Mouse (Mus musculus) CH12.LX (cell line): ENCODE results near the gene Mfap3l. TPM values are rescaled to one million over a fixed set of nuclear protein-coding genes. Genes with fewer than 3 reads are reported as not detected.

Source experiments
- DNase-seq: peaks from one replicate; pipeline ENCODE4 v3.0.0-alpha.2; 2013; ENCODE audit errors: extremely low read depth
- H3K27ac ChIP-seq: 2 replicates; pipeline ENCODE4 v1.5.1; 2012; ENCODE audit warnings: low read depth, mild to moderate bottlenecking, control low read depth, moderate library complexity; ENCODE audit not compliant: insufficient read depth
- H3K27me3 ChIP-seq: replicated peaks from 2 replicates; pipeline ENCODE3; 2012; ENCODE audit warnings: inconsistent platforms
- H3K36me3 ChIP-seq, 2 experiments: replicated peaks in 1 of 2; 2 replicates each; pipeline versions ENCODE3 to v1.6.1; 2012; ENCODE audit warnings: inconsistent platforms in 1 of 2, low read length in 1 of 2, mild to moderate bottlenecking in 1 of 2, mixed read lengths in 1 of 2, moderate library complexity in 1 of 2; ENCODE audit not compliant: control insufficient read depth in 1 of 2, insufficient read depth in 1 of 2
- H3K4me1 ChIP-seq, 2 experiments: 2 replicates each; pipeline ENCODE4 v1.6.1; 2012; ENCODE audit warnings: inconsistent platforms in 1 of 2, moderate library complexity in 1 of 2; ENCODE audit not compliant: insufficient read depth in 2 of 2, control insufficient read depth in 1 of 2
- H3K4me2 ChIP-seq: 2 replicates; pipeline ENCODE4 v1.6.1; 2012; ENCODE audit warnings: low read depth, mild to moderate bottlenecking, control low read depth; ENCODE audit not compliant: poor library complexity, insufficient read depth, severe bottlenecking
- H3K4me3 ChIP-seq, 3 experiments: fragments of 150-350 bp in 1 of 3; sonication (generic) in 1 of 3; replicated peaks in 1 of 3; 2 replicates each; pipeline versions ENCODE3 to v1.5.1; 2011 to 2012; ENCODE audit warnings: low read depth in 2 of 3, low read length in 2 of 3, mild to moderate bottlenecking in 2 of 3, moderate library complexity in 2 of 3, control low read depth in 1 of 3, improper control_type of control experiment in 1 of 3, inconsistent platforms in 1 of 3, mixed read lengths in 1 of 3; ENCODE audit not compliant: poor library complexity in 1 of 3
- H3K79me2 ChIP-seq: replicated peaks from 2 replicates; pipeline ENCODE4 v1.6.1; 2012; ENCODE audit warnings: mild to moderate bottlenecking, moderate library complexity; ENCODE audit not compliant: control insufficient read depth, poor library complexity, insufficient read depth, severe bottlenecking; ENCODE audit errors: extremely low read depth
- H3K9ac ChIP-seq: 2 replicates; pipeline ENCODE4 v1.6.1; 2012; ENCODE audit warnings: low read depth, mild to moderate bottlenecking, control low read depth, moderate library complexity; ENCODE audit not compliant: insufficient read depth
- H3K9me3 ChIP-seq: replicated peaks from 2 replicates; pipeline ENCODE3; 2012; ENCODE audit warnings: low read length, inconsistent platforms, mixed read lengths
- CHD2 ChIP-seq: IDR thresholded peaks from 2 replicates; pipeline ENCODE4 v1.6.1; 2011; ENCODE audit warnings: low read length, improper control_type of control experiment
- CTCF ChIP-seq, 2 experiments: IDR thresholded peaks in 1 of 2; conservative IDR thresholded peaks in 1 of 2; 2 replicates each; pipeline ENCODE4 v1.5.1; 2011 to 2012; ENCODE audit warnings: low read depth in 2 of 2, low read length in 2 of 2, improper control_type of control experiment in 1 of 2, inconsistent platforms in 1 of 2, mild to moderate bottlenecking in 1 of 2, moderate library complexity in 1 of 2
- EP300 ChIP-seq: IDR thresholded peaks from 2 replicates; pipeline ENCODE4 v1.6.1; 2011; ENCODE audit warnings: low read length, improper control_type of control experiment
- ETS1 ChIP-seq: conservative IDR thresholded peaks from 2 replicates; pipeline ENCODE4 v1.6.1; 2012; ENCODE audit warnings: low read depth, mild to moderate bottlenecking, inconsistent platforms, low read length, improper control_type of control experiment, moderate library complexity
- GABPA ChIP-seq: IDR thresholded peaks from 2 replicates; pipeline ENCODE4 v1.6.1; 2012; ENCODE audit warnings: low read depth, low read length, improper control_type of control experiment, inconsistent platforms; ENCODE audit not compliant: insufficient replicate concordance
- HCFC1 ChIP-seq: IDR thresholded peaks from 2 replicates; pipeline ENCODE4 v1.6.1; 2012; ENCODE audit warnings: low read depth, mild to moderate bottlenecking, inconsistent platforms, low read length, improper control_type of control experiment
- IRF4 ChIP-seq: IDR thresholded peaks from 2 replicates; pipeline ENCODE4 v1.6.1; 2014; ENCODE audit warnings: low read depth, mild to moderate bottlenecking, inconsistent platforms, low read length, improper control_type of control experiment
- JUN ChIP-seq: IDR thresholded peaks from 2 replicates; pipeline ENCODE4 v1.6.1; 2011; ENCODE audit warnings: low read depth, mild to moderate bottlenecking, low read length, improper control_type of control experiment, moderate library complexity; ENCODE audit not compliant: insufficient read depth
- JUND ChIP-seq: conservative IDR thresholded peaks from 2 replicates; pipeline ENCODE4 v1.6.1; 2011; ENCODE audit warnings: low read depth, low read length, improper control_type of control experiment
- KAT2A ChIP-seq: IDR thresholded peaks from 2 replicates; pipeline ENCODE4 v1.6.1; 2012; ENCODE audit warnings: low read length, improper control_type of control experiment, inconsistent platforms; ENCODE audit not compliant: insufficient replicate concordance
- MAFK ChIP-seq: IDR thresholded peaks from 2 replicates; pipeline ENCODE4 v1.6.1; 2011; ENCODE audit warnings: low read length, improper control_type of control experiment; ENCODE audit not compliant: insufficient replicate concordance
- MAX ChIP-seq: IDR thresholded peaks from 2 replicates; pipeline ENCODE4 v1.6.1; 2011; ENCODE audit warnings: low read length, improper control_type of control experiment
- MAZ ChIP-seq: IDR thresholded peaks from 2 replicates; pipeline ENCODE4 v1.6.1; 2012; ENCODE audit warnings: low read depth, mild to moderate bottlenecking, inconsistent platforms, low read length, improper control_type of control experiment, moderate library complexity
- MXI1 ChIP-seq: IDR thresholded peaks from 2 replicates; pipeline ENCODE4 v1.6.1; 2011; ENCODE audit warnings: mild to moderate bottlenecking, low read depth, low read length, improper control_type of control experiment
- MYC ChIP-seq: IDR thresholded peaks from 2 replicates; pipeline ENCODE4 v1.6.1; 2011; ENCODE audit warnings: low read depth, mild to moderate bottlenecking, improper control_type of control experiment, low read length
- NELFE ChIP-seq: IDR thresholded peaks from 2 replicates; pipeline ENCODE4 v1.6.1; 2011; ENCODE audit warnings: low read depth, low read length, improper control_type of control experiment
- NRF1 ChIP-seq: IDR thresholded peaks from 2 replicates; pipeline ENCODE4 v1.6.1; 2014; ENCODE audit warnings: low read depth, mild to moderate bottlenecking, inconsistent platforms, low read length, improper control_type of control experiment, moderate library complexity
- PAX5 ChIP-seq: IDR thresholded peaks from 2 replicates; pipeline ENCODE4 v1.6.1; 2012; ENCODE audit warnings: low read length, inconsistent platforms, mixed read lengths
- POLR2AphosphoS2 ChIP-seq: IDR thresholded peaks from 2 replicates; pipeline ENCODE4 v1.6.1; 2011; ENCODE audit warnings: low read depth, low read length, improper control_type of control experiment
- SIN3A ChIP-seq: IDR thresholded peaks from 2 replicates; pipeline ENCODE4 v1.6.1; 2012; ENCODE audit warnings: low read length, improper control_type of control experiment, inconsistent platforms
- SMC3 ChIP-seq: IDR thresholded peaks from 2 replicates; pipeline ENCODE4 v1.6.1; 2011; ENCODE audit warnings: low read depth, low read length, improper control_type of control experiment
- TBP ChIP-seq: conservative IDR thresholded peaks from 2 replicates; pipeline ENCODE4 v1.6.1; 2011; ENCODE audit warnings: low read depth, low read length, improper control_type of control experiment
- TCF12 ChIP-seq: IDR thresholded peaks from 2 replicates; pipeline ENCODE4 v1.6.1; 2014; ENCODE audit warnings: low read depth, mild to moderate bottlenecking, inconsistent platforms, low read length, improper control_type of control experiment
- UBTF ChIP-seq: IDR thresholded peaks from 2 replicates; pipeline ENCODE4 v1.6.1; 2012; ENCODE audit warnings: low read depth, mild to moderate bottlenecking, inconsistent platforms, low read length, improper control_type of control experiment, moderate library complexity
- USF1 ChIP-seq: IDR thresholded peaks from 2 replicates; pipeline ENCODE4 v1.6.1; 2014; ENCODE audit warnings: low read depth, mild to moderate bottlenecking, inconsistent platforms, low read length, improper control_type of control experiment
- ZKSCAN1 ChIP-seq: IDR thresholded peaks from 2 replicates; pipeline ENCODE4 v1.6.1; 2012; ENCODE audit warnings: low read depth, inconsistent platforms, low read length, improper control_type of control experiment, borderline replicate concordance
- ZNF384 ChIP-seq: IDR thresholded peaks from 2 replicates; pipeline ENCODE4 v1.6.1; 2012; ENCODE audit warnings: low read depth, low read length, improper control_type of control experiment, inconsistent platforms
- dilution Hi-C: fragments of 300-500 bp; cut with MboI; formaldehyde crosslinking; loops from 2 replicates; pipeline ENCODE4 v1.14.3; 2020; ENCODE audit warnings: low sequenced_read_pairs; ENCODE audit not compliant: extremely low pct_unique_long_range_greater_than_20kb, extremely low pct_ligation_motif_present
- in situ Hi-C: fragments of 300-500 bp; cut with MboI; formaldehyde crosslinking; loops from 3 replicates; pipeline ENCODE4 v1.14.3; 2019; ENCODE audit warnings: low sequenced_read_pairs, low pct_ligation_motif_present, low pct_unique_long_range_greater_than_20kb, mixed read lengths
- polyA plus RNA-seq: library from polyadenylated mRNA; unstranded; fragments of >175 nt; gene quantifications from 2 replicates; pipeline ENCODE4 v1.2.1, GENCODE M21; 2012; ENCODE audit warnings: low read depth; ENCODE audit not compliant: insufficient read length
- total RNA-seq, 2 experiments: library from RNA; depleted of rRNA; stranded (reverse); fragments of 300-350 nt in 1 of 2; fragments of >200 nt in 1 of 2; gene quantifications; 2 replicates each; pipeline ENCODE4 v1.2.3; 2012 to 2014

The Mfap3l gene
- total and polyA plus RNA-seq, 3 experiments: 0.05 to 0.98 (median 0.24) TPM

DNA sequence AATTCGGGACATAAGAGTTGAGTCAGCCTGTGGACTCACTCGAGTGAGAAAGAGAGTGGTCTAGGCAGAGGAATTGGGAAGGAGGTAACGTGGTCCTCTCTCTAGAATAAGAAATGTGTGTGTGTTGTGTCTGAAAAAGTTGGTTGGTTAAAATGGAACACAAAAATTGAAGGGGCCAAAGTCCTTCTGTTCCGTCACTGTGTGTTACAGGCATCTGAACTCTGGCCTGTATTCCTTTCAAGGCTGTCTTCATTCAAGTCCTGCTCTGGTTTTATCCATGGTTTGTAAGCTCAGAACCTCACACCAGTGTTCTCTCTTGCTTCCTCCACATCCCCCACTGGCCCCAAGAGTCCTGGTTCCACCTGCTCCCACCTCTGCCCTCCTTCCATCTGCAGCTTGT lies 33.2 kb downstream of the Mfap3l start:
- Histone ChIP-seq H3K9ac (no peak overlapping the region), H3K36me3 (no peaks in the 10 kb centered on the region), H3K27ac (no peak overlapping the region), H3K4me2 (no peak overlapping the region), H3K27me3 (no peaks in the 10 kb centered on the region), H3K9me3 (no peaks in the 10 kb centered on the region), H3K4me1 (no peaks in the 10 kb centered on the region), H3K79me2 (no peaks in the 10 kb centered on the region), H3K4me3 (no peak overlapping the region)
- dilution Hi-C loops (no loop called here), in situ Hi-C loops (no loop called here)
- DNase-seq: no peak
- TF ChIP-seq TCF12 (no peak), EP300 (no peak), SMC3 (no peak), IRF4 (no peak), POLR2AphosphoS2 (no peak), MAFK (no peak), JUND (no peak), MAX (no peak), UBTF (no peak), JUN (no peak), PAX5 (no peak), NELFE (no peak), TBP (no peak)

GRCm38 (mm10) chr8:60666852-60667251 lies 34.2 kb downstream of the Mfap3l start:
- no peak for DNase-seq
- in situ Hi-C loops (no loop called here), dilution Hi-C loops (no loop called here)
- no peaks in the 10 kb centered on the region for H3K36me3 ChIP-seq
- no peak overlapping the region for H3K4me3 ChIP-seq
- TF ChIP-seq USF1: no peak
- no peak for TF ChIP-seq MYC
- TF ChIP-seq CTCF (conservative IDR thresholded peaks at IDR 0.05 in 1 of 2, IDR thresholded peaks at IDR 0.05 in 1 of 2; ENCODE audit: low read depth in 2 of 2, low read length in 2 of 2): no peak
- TF ChIP-seq ZKSCAN1: no peak
- no peak for TF ChIP-seq MAZ
- TF ChIP-seq SIN3A: no peak
- TF ChIP-seq KAT2A: no peak
- TF ChIP-seq ETS1: no peak
- TF ChIP-seq PAX5: no peak
- no peak for TF ChIP-seq CHD2
- no peak for TF ChIP-seq ZNF384
- TF ChIP-seq HCFC1: no peak
- no peak for TF ChIP-seq MXI1
- TF ChIP-seq NRF1: no peak
- no peak for TF ChIP-seq GABPA
- TF ChIP-seq UBTF: no peak
- H3K79me2 ChIP-seq: no peaks in the 10 kb centered on the region
- H3K9me3 ChIP-seq: no peaks in the 10 kb centered on the region
- H3K27ac ChIP-seq: no peak overlapping the region
- H3K4me1 ChIP-seq: no peaks in the 10 kb centered on the region
- no peak overlapping the region for H3K4me2 ChIP-seq
- H3K27me3 ChIP-seq: no peaks in the 10 kb centered on the region
- H3K9ac ChIP-seq: no peak overlapping the region
